Mouse (Mus musculus): ENCODE results near the gene Srsf4. TPM values are rescaled to one million over a fixed set of nuclear protein-coding genes. Genes with fewer than 3 reads are reported as not detected.

Srsf4 gene
- total RNA-seq, 2 experiments from 2014 or later = 70.3 to 76.8 TPM

- DNase-seq (ENCODE audit: low spot score in 2 of 2) = no peak
Measured at GRCm38 (mm10) chr4:131910237-131910994, 37.0 kb downstream of the Srsf4 start.

DNA sequence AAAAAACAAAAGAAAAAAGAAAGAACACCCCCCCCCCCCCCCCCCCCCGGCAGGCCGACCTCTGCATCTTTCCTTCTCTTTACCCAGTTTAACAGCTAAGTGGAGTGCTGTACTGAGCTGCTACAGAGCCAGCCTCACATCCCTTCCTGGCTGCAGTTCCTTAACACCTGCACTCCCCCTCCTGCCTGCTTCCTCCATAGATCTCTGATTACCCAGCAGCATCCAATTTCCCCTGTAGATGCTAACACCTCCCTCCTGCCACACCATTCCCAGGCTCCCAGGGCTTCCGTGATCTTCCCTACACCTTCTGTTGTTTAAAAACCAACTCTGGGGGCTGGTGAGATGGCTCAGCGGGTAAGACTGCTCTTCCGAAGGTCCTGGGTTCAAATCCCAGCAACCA is 38.1 kb downstream of the Srsf4 start:
- no peak for DNase-seq (ENCODE audit: low spot score in 2 of 2)
- intact Hi-C loops (cut with DNase I) = no loop called here

More at GRCm38 (mm10) chr4:131910237-131910994, 37.0 kb downstream of the Srsf4 start:
- intact Hi-C loops (cut with DNase I) = no loop called here

- DNase-seq (ENCODE audit: low spot score in 2 of 2) = no peak
- intact Hi-C loops (cut with DNase I) = no loop called here
Measured at GRCm38 (mm10) chr4:131913526-131913925, 40.1 kb downstream of the Srsf4 start.

- DNase-seq (ENCODE audit: low spot score in 2 of 2) = no peak
- intact Hi-C loops (cut with DNase I) = no loop called here
Measured at GRCm38 (mm10) chr4:131914046-131914643, 40.7 kb downstream of the Srsf4 start.

DNA sequence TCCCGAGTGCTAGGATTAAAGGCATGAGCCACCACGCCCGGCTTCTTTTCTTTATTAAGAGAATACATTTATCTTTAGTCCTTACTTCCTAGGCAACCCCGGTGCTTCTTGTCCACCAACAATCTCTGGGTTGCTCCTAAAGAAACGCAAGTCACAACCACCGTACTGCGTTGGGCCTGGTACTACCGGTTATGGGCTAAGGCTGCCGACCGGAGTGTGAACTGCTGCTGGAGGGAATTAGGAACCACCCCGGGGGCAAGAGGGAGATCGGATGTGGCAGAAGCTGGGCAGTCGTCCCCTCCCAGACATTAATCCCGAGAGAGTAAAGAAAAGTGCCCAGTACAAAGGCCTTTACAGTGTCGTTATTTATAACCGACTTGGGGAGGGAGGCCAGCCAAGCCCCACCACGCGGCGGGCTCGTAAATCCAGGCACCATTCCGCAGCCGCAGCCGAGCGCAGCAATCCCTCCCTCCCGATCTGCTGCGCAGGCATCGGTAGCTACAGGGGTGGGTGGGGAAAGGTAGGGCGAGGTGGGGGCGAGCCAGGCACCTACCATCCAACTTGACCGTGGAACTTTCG is 41.6 kb downstream of the Srsf4 start:
- intact Hi-C loops (cut with DNase I) = loop anchor here (5.0 kb wide), 2 partner anchors 47 to 162 kb away; partner anchors contain the start of gene Epb41
- no peak for DNase-seq (ENCODE audit: low spot score in 2 of 2)

GRCm38 (mm10) chr4:131915821-131916328 is 42.5 kb downstream of the Srsf4 start:
- DNase-seq (ENCODE audit: low spot score in 2 of 2) = no peak
- intact Hi-C loops (cut with DNase I) = loop anchor here (5.0 kb wide), 2 partner anchors 46 to 161 kb away; partner anchors contain the start of gene Epb41

GRCm38 (mm10) chr4:131916425-131916824 is 43.0 kb downstream of the Srsf4 start:
- intact Hi-C loops (cut with DNase I) = loop anchor here (5.0 kb wide), 2 partner anchors 46 to 161 kb away; partner anchors contain the start of gene Epb41
- peak; percentile 62 to 69 for DNase-seq (ENCODE audit: low spot score in 2 of 2)

GRCm38 (mm10) chr4:131917010-131917555 is 43.7 kb downstream of the Srsf4 start:
- intact Hi-C loops (cut with DNase I) = loop anchor here (5.0 kb wide), 2 partner anchors 45 to 160 kb away; partner anchors contain the start of gene Epb41

GRCm38 (mm10) chr4:131918026-131918533 is 44.7 kb downstream of the Srsf4 start:
- intact Hi-C loops (cut with DNase I) = loop anchor here (5.0 kb wide), 2 partner anchors 44 to 159 kb away; partner anchors contain the start of gene Epb41

More at GRCm38 (mm10) chr4:131917010-131917555, 43.7 kb downstream of the Srsf4 start:
- no peak for DNase-seq (ENCODE audit: low spot score in 2 of 2)

DNA sequence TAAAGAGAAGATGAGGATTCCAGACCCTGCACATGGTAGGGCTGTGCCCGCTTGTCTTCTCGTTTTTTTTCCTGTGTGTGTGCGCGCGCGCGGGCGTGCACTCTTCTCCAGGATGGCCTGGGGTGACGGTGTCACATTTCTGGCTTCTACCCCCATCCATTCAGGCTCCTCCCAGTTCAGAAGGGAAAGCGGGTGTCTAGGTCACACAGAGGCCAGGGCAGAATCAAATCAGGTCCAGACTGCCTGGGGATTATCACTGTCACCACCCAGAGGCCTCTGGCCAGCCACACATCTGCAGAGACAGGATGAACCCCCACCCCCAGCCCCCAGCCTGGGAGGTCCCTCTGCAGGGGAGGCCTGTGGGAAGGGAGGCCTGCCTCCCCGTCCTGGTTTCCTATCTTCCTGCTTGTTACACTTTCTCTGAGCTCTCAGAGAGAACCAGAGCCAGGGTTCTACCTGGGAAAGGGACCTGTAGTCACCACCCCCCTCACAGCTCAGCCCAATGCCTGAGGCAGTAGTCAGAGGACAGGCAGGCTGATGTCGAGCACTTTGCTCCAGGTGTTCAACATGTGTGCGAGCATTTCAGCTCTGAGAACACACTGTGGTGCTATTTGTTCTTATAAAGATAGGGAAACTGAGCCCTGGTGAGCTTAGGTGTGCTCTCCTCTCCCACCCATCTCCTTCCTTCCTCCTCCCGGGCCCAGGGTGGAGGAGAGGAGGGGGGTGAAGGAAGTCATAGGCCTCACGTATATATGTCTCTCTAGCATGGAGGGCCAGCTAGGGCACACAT is 45.5 kb downstream of the Srsf4 start:
- DNase-seq (ENCODE audit: low spot score in 2 of 2) = no peak
- intact Hi-C loops (cut with DNase I) = loop anchor here (5.0 kb wide), 2 partner anchors 43 to 158 kb away; partner anchors contain the start of gene Epb41

More at GRCm38 (mm10) chr4:131918026-131918533, 44.7 kb downstream of the Srsf4 start:
- DNase-seq (ENCODE audit: low spot score in 2 of 2) = no peak

DNA sequence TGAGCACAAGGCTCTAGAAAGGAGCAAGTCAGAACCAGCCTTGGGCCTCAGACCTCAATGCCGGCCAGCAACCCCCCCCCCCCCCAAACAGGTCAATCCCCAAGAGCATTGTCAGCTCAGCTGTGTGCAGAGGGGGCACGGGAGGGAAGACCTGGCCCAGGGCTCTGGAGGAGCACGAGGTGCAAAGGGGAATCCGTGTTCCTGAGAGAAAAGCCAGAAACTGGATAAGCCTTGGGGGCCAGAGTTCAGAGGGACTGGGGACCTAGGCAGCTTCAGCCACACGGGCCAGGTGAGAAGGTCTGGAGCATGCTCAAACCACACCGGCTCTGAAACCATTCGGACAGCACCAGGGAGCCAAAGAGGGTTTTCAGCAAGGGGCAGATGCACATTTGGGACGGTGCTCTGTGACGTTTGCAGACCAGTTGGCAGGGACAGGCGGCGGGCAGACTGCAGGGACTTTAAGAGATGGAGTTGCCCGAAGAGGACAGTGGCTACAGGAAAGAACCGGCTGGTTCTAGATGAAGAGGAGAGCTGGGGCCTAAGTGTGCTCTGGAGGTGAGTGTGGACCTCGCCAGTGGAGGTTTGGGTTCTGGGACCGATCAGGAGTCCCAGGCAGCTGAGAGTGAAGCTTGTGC is 46.2 kb downstream of the Srsf4 start:
- intact Hi-C loops (cut with DNase I) = loop anchor here (5.0 kb wide), 2 partner anchors 43 to 158 kb away; partner anchors contain the start of gene Epb41
- DNase-seq (ENCODE audit: low spot score in 2 of 2) = no peak

GRCm38 (mm10) chr4:131920141-131920594 is 46.8 kb downstream of the Srsf4 start:
- intact Hi-C loops (cut with DNase I) = no loop called here
- no peak for DNase-seq (ENCODE audit: low spot score in 2 of 2)

DNA sequence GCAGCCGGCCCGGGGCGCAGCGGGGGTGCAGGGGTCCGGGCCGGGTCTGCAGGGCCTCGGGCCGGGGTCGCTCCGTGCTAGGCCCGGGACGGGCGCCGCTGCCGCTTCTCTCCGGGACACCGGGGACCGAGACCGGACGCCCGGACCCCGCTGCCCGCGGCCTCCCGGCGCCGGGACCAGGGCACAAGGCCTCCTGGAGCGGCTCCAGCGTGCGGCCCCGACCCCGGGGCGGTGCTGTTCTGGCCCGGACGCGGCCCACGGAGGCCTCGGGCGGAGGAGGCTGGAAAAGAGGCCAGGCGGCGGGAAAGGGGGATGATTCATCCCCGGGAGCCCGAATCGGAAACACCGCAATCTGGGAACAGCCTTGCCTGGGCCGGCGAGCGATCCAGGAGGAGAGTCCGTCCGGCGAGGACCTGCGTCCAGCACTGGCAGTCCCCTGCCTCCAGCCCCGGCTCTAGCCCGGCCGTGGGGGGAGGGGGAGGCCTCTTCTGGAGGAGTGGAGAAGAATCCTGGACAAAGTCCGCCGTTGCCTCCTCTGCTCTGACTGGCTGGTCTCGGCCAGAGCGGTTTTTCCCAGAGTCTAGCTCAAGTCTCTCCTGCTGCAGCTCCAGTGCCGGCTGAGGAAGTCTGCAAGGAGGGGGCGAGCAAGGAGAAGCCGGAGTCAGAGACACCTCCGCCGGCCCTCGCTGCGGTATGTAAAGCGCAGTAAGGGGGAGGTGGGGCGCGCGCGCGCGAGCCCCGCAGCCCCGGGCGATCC is 47.4 kb downstream of the Srsf4 start:
- peak in 1 of 2 experiments; percentile 70 for DNase-seq (ENCODE audit: low spot score in 2 of 2)

DNA sequence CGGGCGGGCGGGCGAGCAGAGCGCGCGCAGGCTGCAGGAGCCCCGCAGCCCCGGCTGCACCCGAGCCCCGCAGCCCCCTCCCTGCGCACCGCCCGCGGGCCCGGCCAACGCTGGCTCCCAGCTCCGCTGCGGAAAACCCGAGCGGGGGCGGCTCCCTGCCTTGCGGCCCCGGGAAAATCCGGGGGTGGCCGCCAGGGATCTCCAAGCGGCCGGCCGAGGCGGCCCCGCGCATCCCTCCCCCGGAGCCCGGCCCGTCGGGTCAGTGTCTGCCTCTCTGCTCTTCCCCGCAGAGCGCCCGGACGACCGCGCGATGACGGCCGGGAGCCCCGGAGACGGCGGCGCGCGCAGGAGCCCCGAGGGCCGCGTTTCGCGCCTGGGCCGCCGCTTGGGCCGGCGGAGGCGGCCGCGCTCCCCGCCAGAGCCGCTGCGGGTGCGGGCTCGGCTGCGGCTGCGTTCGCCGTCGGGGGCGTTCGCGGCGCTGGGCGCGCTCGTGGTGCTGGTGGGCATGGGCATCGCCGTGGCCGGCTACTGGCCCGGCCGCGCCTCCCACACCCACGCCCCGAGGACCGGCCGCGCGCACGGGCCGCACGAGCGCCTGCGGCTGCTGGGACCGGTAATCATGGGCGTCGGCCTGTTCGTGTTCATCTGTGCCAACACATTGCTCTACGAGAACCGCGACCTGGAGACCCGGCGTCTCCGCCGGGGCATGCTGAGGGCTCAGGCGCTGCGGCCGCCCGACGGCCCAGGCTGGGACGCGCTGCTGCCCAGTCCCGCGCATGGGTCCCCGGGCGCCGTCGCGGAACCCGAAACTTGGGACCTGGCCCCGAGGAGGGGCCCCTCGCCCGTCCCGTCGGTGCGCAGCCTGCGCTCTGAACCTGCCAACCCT is 48.3 kb downstream of the Srsf4 start, which contains the start of gene Tmem200b:
Gene Tmem200b, plus strand, starts transcription at position 311 of the 886 bp plus-strand sequence.
- peak in 1 of 2 experiments; percentile 65 for DNase-seq (ENCODE audit: low spot score in 2 of 2)
- intact Hi-C loops (cut with DNase I) = no loop called here

More for the DNA sequence above, 47.4 kb downstream of the Srsf4 start:
- intact Hi-C loops (cut with DNase I) = no loop called here

DNA sequence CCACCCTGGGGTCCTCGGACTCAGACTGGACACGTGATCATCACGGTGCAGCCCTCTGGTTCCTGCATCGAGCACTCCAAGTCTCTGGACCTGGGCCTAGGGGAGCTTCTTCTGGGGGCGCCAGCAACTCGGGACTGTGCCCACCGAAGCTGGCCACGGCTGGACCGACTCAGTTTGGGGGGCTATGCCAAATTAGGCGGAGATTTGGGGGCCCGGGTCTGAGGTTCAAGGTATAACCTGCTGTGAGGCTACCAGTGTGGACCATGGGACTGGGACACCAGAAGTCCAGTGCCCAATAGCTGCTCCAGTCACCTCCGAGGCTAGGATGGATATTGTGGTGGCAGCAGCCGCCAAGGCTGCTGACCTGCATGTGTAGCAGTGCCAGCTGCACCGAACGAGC is 49.0 kb downstream of the Srsf4 start:
- no peak for DNase-seq (ENCODE audit: low spot score in 2 of 2)
- intact Hi-C loops (cut with DNase I) = no loop called here

DNA sequence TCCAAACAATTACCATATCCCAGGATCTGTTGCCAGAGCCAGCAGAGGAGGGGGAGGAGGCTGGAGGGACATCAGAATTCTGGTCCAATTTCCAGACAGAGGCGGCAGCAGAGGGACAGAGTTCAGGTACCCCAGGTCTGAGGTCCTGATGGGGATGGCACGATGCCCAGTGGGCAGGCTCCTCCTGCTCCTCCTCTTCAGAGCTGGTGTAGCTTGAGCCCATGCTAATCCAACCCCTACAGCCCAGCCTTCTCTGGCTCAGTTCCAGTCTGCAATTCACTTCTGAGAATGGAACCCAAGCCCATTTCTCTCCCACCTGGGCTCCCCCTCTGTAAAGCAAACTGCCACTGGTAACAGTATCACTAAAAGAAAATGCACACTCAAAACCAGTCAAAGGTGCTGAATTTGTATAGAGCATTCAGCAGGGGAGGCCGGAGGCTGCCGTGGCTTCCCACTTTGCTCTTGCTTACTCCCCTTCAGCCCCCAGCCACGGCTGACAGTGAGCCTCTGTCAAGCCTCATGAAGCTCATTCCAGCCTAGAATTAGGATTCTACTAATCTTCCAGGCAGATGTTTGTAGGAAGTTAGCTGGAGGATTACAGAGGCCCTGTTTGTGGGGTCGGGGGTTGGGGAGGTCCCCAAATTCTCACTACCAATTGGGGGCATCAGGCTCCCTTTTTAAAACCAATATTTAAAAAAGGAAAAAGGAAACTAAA is 50.8 kb downstream of the Srsf4 start:
- DNase-seq (ENCODE audit: low spot score in 2 of 2) = no peak
- intact Hi-C loops (cut with DNase I) = no loop called here
